Mouse (Mus musculus) lung, embryonic 15.5 days (tissue): ENCODE results near the gene Gan. TPM values are rescaled to one million over a fixed set of nuclear protein-coding genes. Genes with fewer than 3 reads are reported as not detected.

Experiments used
- ATAC-seq: fragments of 200-750 bp; cut with Nextera tagmentation; 2 replicates; pipeline ENCODE4 v1.8.0; 2017; ENCODE audit warnings: moderate number of reproducible peaks, borderline replicate concordance; ENCODE audit not compliant: low FRiP score, low TSS enrichment; ENCODE audit errors: extremely low read depth
- H3K27ac ChIP-seq: fragments of 300-500 bp; sonication (generic); 2 replicates; pipeline ENCODE4 v1.5.1; 2015; ENCODE audit warnings: moderate library complexity, mild to moderate bottlenecking, inconsistent platforms
- H3K27me3 ChIP-seq: fragments of 300-500 bp; sonication (generic); 2 replicates; pipeline ENCODE4 v1.6.1; 2015; ENCODE audit warnings: inconsistent platforms
- H3K36me3 ChIP-seq: fragments of 300-500 bp; sonication (generic); 2 replicates; pipeline ENCODE4 v1.6.1; 2015; ENCODE audit warnings: inconsistent platforms
- H3K4me1 ChIP-seq: fragments of 300-500 bp; sonication (generic); 2 replicates; pipeline ENCODE4 v1.6.1; 2015; ENCODE audit warnings: inconsistent platforms
- H3K4me2 ChIP-seq: fragments of 300-500 bp; sonication (generic); 2 replicates; pipeline ENCODE4 v1.6.1; 2015; ENCODE audit warnings: inconsistent platforms, mild to moderate bottlenecking, moderate library complexity
- H3K4me3 ChIP-seq: fragments of 300-500 bp; sonication (generic); 2 replicates; pipeline ENCODE4 v1.5.1; 2015; ENCODE audit warnings: mild to moderate bottlenecking, inconsistent platforms
- H3K9ac ChIP-seq: fragments of 300-500 bp; sonication (generic); 2 replicates; pipeline ENCODE4 v1.6.1; 2015; ENCODE audit warnings: inconsistent platforms
- H3K9me3 ChIP-seq: fragments of 300-500 bp; sonication (generic); 2 replicates; pipeline ENCODE4 v1.6.1; 2016; ENCODE audit warnings: inconsistent platforms
- WGBS: fragments of 180-500 bp; shearing (Covaris S2); methylation state at CpG from one replicate; pipeline ENCODE4 v1.1.7; 2015; 5-methylcytosine and 5-hydroxymethylcytosine counted together
- polyA plus RNA-seq: library from polyadenylated mRNA; unstranded; fragments of >200 nt; fragmentation: Nextera tagmentation; extraction: Ambion mirVana; gene quantifications from 2 replicates; pipeline ENCODE4 v1.2.1, GENCODE M21; 2015

The Gan gene
- polyA plus RNA-seq, 1 experiment from 2014 or later = 2.3 TPM

DNA sequence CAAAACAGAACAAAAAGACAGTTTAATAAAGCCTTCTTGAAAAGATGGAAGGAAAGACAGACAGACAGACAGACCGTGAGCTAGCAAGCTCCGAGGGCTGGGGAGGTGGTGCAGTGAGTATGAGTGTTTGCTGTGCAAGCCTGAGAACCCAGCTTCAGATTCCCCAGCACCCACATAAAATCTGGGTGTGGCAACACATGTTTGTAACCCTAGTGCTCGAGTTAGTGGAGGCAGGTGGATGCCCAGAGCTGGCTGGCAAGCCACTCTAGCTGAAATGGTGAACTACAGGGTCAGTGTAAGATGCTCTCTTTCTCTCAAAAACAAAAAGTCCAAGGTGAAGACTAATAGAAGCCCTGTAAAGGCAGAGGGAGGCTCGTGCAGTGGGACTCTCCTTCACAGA, 7.0 kb downstream of the Gan start:
- H3K36me3 ChIP-seq = no peaks in the 10 kb centered on the region
- no peak for ATAC-seq
- no peak overlapping the region for H3K27ac ChIP-seq
- WGBS = 68% methylated on average over 4 of the region's 4 CpGs
- H3K27me3 ChIP-seq = no peaks in the 10 kb centered on the region
- no peak overlapping the region for H3K4me3 ChIP-seq
- no peaks in the 10 kb centered on the region for H3K9me3 ChIP-seq
- peaks cover 28% of the 10 kb centered on the region for H3K4me1 ChIP-seq
- no peak overlapping the region for H3K4me2 ChIP-seq
- H3K9ac ChIP-seq = no peak overlapping the region

DNA sequence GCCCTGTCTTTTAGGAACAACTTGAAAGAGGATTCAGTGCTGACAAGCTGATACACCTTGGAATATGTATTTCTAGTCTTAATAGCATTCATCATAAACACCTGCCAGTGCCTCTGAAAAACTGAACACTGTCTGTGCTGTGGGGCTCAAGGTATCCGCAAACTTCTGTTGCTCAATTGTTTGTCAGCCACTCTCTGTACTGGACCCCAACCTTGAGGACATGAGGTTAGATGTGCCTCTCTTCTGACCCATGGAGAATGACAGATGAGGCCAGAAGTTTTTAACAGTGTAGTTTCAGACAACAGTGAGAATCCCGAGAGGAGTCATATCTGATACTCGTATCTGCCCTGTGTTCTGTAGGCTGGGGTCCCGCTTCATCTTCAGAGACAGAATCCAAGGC, 7.6 kb downstream of the Gan start:
- 92% methylated on average over 4 of the region's 4 CpGs for WGBS
- H3K9me3 ChIP-seq = no peaks in the 10 kb centered on the region
- H3K36me3 ChIP-seq = no peaks in the 10 kb centered on the region
- no peaks in the 10 kb centered on the region for H3K27me3 ChIP-seq
- H3K4me2 ChIP-seq = no peak overlapping the region
- H3K4me1 ChIP-seq = peaks cover 28% of the 10 kb centered on the region
- no peak for ATAC-seq
- no peak overlapping the region for H3K27ac ChIP-seq
- H3K9ac ChIP-seq = no peak overlapping the region
- H3K4me3 ChIP-seq = no peak overlapping the region

GRCm38 (mm10) chr8:117166515-117166914, 8.6 kb downstream of the Gan start:
- no peaks in the 10 kb centered on the region for H3K27me3 ChIP-seq
- ATAC-seq = no peak
- H3K4me1 ChIP-seq = peaks cover 28% of the 10 kb centered on the region
- H3K27ac ChIP-seq = peak overlapping the region; percentile 90
- no peaks in the 10 kb centered on the region for H3K9me3 ChIP-seq
- WGBS = 75% methylated on average over 2 of the region's 2 CpGs
- no peak overlapping the region for H3K4me3 ChIP-seq
- H3K9ac ChIP-seq = no peak overlapping the region
- H3K4me2 ChIP-seq = no peak overlapping the region
- no peaks in the 10 kb centered on the region for H3K36me3 ChIP-seq

DNA sequence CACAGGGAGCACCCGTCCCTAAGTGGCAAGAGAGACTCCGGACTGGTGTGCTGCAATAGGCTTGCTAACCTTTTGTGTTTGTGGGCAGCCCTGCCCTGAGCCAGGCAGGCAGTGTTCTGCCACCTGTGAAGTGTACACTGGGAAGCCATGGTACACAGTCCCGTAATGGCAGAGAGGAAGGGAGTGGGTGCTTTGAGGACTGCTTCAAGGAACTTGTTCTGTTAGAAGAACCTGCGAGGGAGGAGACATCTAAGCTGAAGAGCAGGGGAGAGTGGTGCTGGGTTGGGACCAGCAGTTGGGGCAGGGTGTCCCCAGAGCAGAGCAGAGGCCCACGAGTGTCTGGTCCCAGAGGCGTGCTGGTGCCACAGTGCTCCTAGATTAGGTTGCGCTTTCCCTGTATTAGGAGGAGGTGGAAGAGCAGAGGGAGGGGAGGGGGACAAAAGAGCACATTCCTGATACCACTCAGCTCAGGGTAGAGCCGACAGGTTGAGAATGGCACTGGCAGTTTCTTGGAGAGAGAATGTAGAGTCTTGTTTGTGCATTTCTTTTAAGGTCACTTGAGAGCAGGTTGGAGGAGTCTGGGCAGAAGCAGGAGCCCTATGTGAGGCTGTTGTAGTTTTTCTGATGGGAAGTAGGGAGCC, 9.4 kb downstream of the Gan start:
- Histone ChIP-seq H3K9ac (no peak overlapping the region), H3K4me1 (peaks cover 28% of the 10 kb centered on the region), H3K27ac (peak overlapping the region; percentile 90), H3K9me3 (no peaks in the 10 kb centered on the region), H3K27me3 (no peaks in the 10 kb centered on the region), H3K4me2 (peak overlapping the region; percentile 18; the same call in 1 of the 2 replicates), H3K4me3 (no peak overlapping the region), H3K36me3 (no peaks in the 10 kb centered on the region)
- peak; percentile 78 for ATAC-seq
- WGBS = 54% methylated on average over 8 of the region's 8 CpGs

GRCm38 (mm10) chr8:117168378-117168777, 10.4 kb downstream of the Gan start:
- no peak overlapping the region for H3K9ac ChIP-seq
- H3K4me2 ChIP-seq = no peak overlapping the region
- peak overlapping the region; percentile 90 for H3K27ac ChIP-seq
- H3K36me3 ChIP-seq = no peaks in the 10 kb centered on the region
- peaks cover 37% of the 10 kb centered on the region for H3K4me1 ChIP-seq
- H3K27me3 ChIP-seq = no peaks in the 10 kb centered on the region
- H3K4me3 ChIP-seq = no peak overlapping the region
- no peaks in the 10 kb centered on the region for H3K9me3 ChIP-seq
- 77% methylated on average over 9 of the region's 9 CpGs for WGBS
- no peak for ATAC-seq

DNA sequence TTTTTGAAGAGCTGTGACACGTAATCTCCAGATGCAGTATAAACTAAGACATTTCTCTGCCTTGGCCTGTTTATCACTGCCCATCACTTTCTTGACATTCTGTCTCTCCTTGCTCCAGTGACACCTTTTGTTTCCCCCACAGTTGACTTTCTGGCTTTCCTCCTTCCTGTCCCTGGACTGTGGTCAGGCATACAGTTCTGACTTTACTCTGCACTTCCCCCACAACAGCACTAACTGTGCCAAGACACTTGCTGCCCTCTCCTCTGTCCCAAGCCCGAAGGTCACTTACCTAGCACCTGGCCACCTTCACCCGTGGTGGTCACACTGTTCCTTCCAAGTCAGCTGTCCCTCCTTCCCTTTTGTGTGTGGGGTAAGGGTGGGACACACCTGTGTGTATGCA, 13.9 kb downstream of the Gan start:
- no peaks in the 10 kb centered on the region for H3K36me3 ChIP-seq
- ATAC-seq = no peak
- peaks cover 48% of the 10 kb centered on the region for H3K4me1 ChIP-seq
- H3K4me2 ChIP-seq = no peak overlapping the region
- H3K4me3 ChIP-seq = no peak overlapping the region
- H3K9me3 ChIP-seq = no peaks in the 10 kb centered on the region
- no peaks in the 10 kb centered on the region for H3K27me3 ChIP-seq
- no peak overlapping the region for H3K9ac ChIP-seq
- H3K27ac ChIP-seq = no peak overlapping the region
- WGBS = 81% methylated on average over 3 of the region's 3 CpGs

DNA sequence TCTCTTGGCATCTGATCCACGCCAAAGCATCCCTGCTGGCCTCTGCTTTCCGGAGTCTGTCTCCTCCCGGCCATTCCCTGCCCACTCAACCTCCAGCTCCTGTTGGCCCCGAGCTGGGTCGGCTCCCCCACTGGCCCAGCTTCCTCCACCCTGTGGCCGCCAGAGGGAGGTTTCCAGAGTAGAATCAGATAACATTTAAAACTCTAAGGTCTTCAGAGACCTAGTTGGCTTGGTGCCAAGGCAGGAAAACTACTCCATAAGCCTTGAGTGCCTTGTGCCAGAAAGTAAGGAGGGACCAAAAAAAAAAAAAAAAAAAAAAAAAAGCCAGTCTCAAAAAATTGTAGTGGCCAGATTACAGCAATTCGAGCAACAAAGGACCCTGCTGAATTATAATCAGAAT, 15.0 kb downstream of the Gan start:
- Histone ChIP-seq H3K4me3 (no peak overlapping the region), H3K36me3 (no peaks in the 10 kb centered on the region), H3K4me1 (peaks cover 41% of the 10 kb centered on the region), H3K27ac (peak overlapping the region; percentile 12; the same call in 1 of the 2 replicates), H3K27me3 (no peaks in the 10 kb centered on the region), H3K9ac (no peak overlapping the region), H3K4me2 (no peak overlapping the region), H3K9me3 (no peaks in the 10 kb centered on the region)
- peak; percentile 11; the same call in 1 of the 2 replicates for ATAC-seq
- WGBS = 15% methylated on average over 7 of the region's 7 CpGs

GRCm38 (mm10) chr8:117173690-117174089, 15.8 kb downstream of the Gan start:
- H3K9me3 ChIP-seq = no peaks in the 10 kb centered on the region
- WGBS = 67% methylated on average over 3 of the region's 3 CpGs
- peaks cover 33% of the 10 kb centered on the region for H3K4me1 ChIP-seq
- no peak overlapping the region for H3K4me3 ChIP-seq
- no peak overlapping the region for H3K9ac ChIP-seq
- no peak overlapping the region for H3K27ac ChIP-seq
- no peak overlapping the region for H3K4me2 ChIP-seq
- H3K27me3 ChIP-seq = no peaks in the 10 kb centered on the region
- no peaks in the 10 kb centered on the region for H3K36me3 ChIP-seq
- no peak for ATAC-seq

- Histone ChIP-seq H3K27ac (no peak overlapping the region), H3K4me1 (peaks cover 29% of the 10 kb centered on the region), H3K9ac (no peak overlapping the region), H3K36me3 (no peaks in the 10 kb centered on the region), H3K27me3 (no peaks in the 10 kb centered on the region), H3K9me3 (no peaks in the 10 kb centered on the region), H3K4me2 (no peak overlapping the region), H3K4me3 (no peak overlapping the region)
- ATAC-seq = no peak
- 81% methylated on average over 5 of the region's 5 CpGs for WGBS
Observed at GRCm38 (mm10) chr8:117174536-117174935, 16.6 kb downstream of the Gan start.

DNA sequence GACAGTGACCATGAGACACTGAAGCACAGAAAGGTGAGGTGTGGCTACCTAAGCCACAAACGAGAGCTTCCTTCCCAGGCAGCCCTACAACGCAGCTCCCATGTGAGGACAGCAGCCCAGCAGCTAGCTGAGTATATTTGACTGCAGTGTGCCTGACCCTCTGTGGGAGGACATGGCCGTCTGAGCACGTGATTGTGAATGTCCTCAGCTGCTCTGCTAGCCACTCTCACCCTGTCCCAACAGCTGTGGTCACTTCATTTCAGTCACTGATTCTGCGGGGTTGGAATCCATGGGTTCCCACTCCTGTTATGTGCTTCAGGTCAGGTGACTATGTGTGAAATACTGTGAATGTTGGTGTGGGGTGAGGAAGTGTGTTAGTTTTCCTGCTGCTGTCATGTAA, 18.4 kb downstream of the Gan start:
- H3K9me3 ChIP-seq = no peaks in the 10 kb centered on the region
- ATAC-seq = no peak
- H3K9ac ChIP-seq = no peak overlapping the region
- no peak overlapping the region for H3K4me2 ChIP-seq
- no peak overlapping the region for H3K4me3 ChIP-seq
- no peaks in the 10 kb centered on the region for H3K27me3 ChIP-seq
- H3K4me1 ChIP-seq = peaks cover 29% of the 10 kb centered on the region
- no peak overlapping the region for H3K27ac ChIP-seq
- H3K36me3 ChIP-seq = no peaks in the 10 kb centered on the region
- 56% methylated on average over 5 of the region's 5 CpGs for WGBS

DNA sequence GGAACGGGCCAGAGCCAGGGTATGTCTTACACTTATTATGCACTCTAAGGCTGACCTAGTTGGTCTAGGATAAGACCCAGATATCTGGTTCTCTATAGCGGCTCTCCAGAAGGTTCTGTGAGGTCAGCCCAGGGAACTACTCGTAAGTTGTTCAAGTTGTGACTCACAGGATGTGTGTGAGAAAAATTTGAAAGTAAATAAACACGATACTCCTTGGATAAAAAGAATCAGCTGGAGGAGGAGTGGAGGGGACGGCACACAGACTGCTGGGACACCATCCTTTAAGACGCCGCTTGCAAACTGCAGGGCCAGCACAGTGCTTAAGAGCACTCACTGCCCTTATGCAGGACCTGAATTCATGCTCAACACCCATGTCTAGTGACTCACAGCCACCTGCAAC, 19.3 kb downstream of the Gan start:
- Histone ChIP-seq H3K36me3 (no peaks in the 10 kb centered on the region), H3K9ac (no peak overlapping the region), H3K4me1 (peaks cover 29% of the 10 kb centered on the region), H3K27me3 (no peaks in the 10 kb centered on the region), H3K4me2 (no peak overlapping the region), H3K4me3 (no peak overlapping the region), H3K27ac (no peak overlapping the region), H3K9me3 (no peaks in the 10 kb centered on the region)
- 66% methylated on average over 7 of the region's 7 CpGs for WGBS
- ATAC-seq = no peak

DNA sequence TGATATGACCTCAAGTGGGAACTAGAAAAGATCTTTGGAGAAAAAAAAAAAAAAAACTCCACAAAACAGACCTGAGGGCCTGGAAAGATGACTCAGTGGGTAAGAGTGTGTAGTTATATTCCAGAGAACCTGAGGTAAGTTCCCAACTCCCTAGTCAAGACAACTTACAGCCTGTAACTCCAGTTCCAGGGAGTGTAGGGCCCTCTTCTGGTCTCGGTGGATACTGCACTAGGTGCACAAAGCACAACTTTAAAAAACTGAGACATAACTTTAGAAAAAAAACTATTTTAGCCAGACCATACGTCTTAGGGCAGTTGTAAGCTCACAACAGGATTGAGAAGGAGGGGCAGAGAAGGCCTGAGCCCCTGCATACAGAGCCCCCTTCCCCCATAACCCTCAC, 20.1 kb downstream of the Gan start:
- Histone ChIP-seq H3K4me3 (no peak overlapping the region), H3K27me3 (no peaks in the 10 kb centered on the region), H3K9ac (no peak overlapping the region), H3K4me2 (no peak overlapping the region), H3K27ac (no peak overlapping the region), H3K36me3 (no peaks in the 10 kb centered on the region), H3K9me3 (no peaks in the 10 kb centered on the region), H3K4me1 (peaks cover 23% of the 10 kb centered on the region)
- ATAC-seq = no peak
- WGBS = 73% methylated on average over 2 of the region's 2 CpGs

DNA sequence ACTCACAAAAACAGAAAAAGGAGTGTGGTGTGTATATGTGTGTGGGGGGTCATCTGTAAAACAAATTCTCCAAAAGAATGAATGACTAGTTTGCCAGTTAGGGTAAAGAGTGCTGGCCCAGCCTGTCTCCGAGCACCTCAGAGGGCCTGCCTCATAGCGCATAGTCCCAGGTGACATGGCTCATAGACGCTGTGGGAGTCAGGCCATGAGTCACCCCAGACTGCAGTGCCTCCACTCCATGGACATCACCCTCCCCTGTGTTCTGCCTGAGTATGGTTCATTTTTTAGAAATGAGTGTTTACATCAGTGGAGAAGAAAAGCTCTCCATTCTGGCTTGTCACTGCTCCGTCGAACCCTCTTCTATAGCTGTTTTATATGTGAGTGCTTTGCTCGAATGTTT, 20.7 kb downstream of the Gan start:
- Histone ChIP-seq H3K27me3 (no peaks in the 10 kb centered on the region), H3K4me2 (no peak overlapping the region), H3K9me3 (no peaks in the 10 kb centered on the region), H3K4me1 (peaks cover 17% of the 10 kb centered on the region; the same call in 1 of the 2 replicates), H3K4me3 (no peak overlapping the region), H3K9ac (no peak overlapping the region), H3K27ac (no peak overlapping the region), H3K36me3 (no peaks in the 10 kb centered on the region)
- no peak for ATAC-seq
- WGBS = 58% methylated on average over 6 of the region's 6 CpGs
